In the genomic region with DNA sequence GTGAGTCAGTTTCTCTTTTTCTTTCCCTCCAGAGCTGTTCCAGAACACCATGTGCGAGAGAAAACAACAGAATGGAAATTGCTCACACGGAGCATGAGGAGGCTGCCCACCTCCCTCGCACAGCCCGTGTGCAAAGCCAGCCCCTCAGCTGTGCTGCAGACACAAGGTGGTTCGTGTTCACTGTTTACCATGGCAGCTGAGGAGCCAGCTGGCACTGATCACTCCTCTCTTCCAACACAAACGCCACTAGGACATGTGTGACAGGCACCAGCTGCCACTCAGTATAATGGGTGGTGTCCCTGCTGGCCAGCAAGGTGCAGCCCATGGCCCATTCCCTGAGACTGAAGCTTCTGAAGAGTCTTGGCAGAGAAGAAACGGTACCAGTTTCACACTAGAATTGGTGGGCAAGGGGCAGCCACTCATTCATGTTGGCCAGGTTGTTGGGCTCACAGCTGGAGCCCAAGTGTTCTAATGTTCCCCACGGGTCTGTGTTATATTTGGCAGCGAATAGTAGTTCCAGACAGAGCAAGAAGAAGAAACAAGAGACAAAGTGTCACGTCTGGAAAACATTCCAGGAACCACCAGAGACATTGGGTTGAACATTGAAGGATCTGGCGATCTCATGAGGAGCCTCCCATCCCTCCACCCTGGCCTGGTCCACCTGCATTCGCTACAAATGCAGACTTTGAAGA, we compare ENCODE assay signal across 10 mouse cellular contexts.
A peak's percentile ranks its signal among the peaks of the same experiment; 100 is the strongest.
DNase-seq lines count a peak whose midpoint lies in the region; ATAC-seq and TF ChIP-seq lines count a peak whose summit lies in the region.
"Had no signal": no experiment of that assay in that cellular context is flagged by ENCODE, and none has a peak within 500 bp of the region (broad histone marks: within the 10 kb centered on the region; RNA-seq: fewer than 3 reads in every experiment).

No protein-coding gene starts in this region.

- H3K9ac ChIP-seq in heart, adult 2 months (ENCODE audit: low read depth, low read length), result no peak overlapping the region
- no peak overlapping the region for H3K9ac ChIP-seq in heart, embryonic 12.5 days
- no peak overlapping the region for H3K9ac ChIP-seq in forebrain, embryonic 14.5 days (ENCODE audit: low read length)
- no peak overlapping the region for H3K9ac ChIP-seq in hindbrain, embryonic 16.5 days (ENCODE audit: low read depth, low read length)
- H3K9ac ChIP-seq: heart, embryonic 15.5 days had no signal

- intact Hi-C loops in heart, adult 2 months (cut with DNase I), result no loop called here
- intact Hi-C loops in left cerebral cortex, postnatal 4 days (cut with DNase I), result no loop called here

- H3K79me2 ChIP-seq in heart, adult 2 months (replicated peaks; ENCODE audit: control insufficient read depth, insufficient read depth, low read length), result no peaks in the 10 kb centered on the region

- H3K4me3 ChIP-seq in heart, adult 2 months, result no peak overlapping the region
- H3K4me3 ChIP-seq in heart, embryonic 12.5 days, result no peak overlapping the region
- H3K4me3 ChIP-seq in forebrain, embryonic 14.5 days (ENCODE audit: low read depth, low read length), result no peak overlapping the region
- no peak overlapping the region for H3K4me3 ChIP-seq in hindbrain, embryonic 16.5 days (ENCODE audit: low read length)
- H3K4me3 ChIP-seq: heart, embryonic 15.5 days had no signal

- no peaks in the 10 kb centered on the region for H3K4me1 ChIP-seq in heart, adult 2 months (ENCODE audit: control insufficient read depth, insufficient read depth, low read length)
- peaks cover 8% of the 10 kb centered on the region; the same call in 1 of the 2 replicates for H3K4me1 ChIP-seq in heart, embryonic 12.5 days (replicated peaks)
- H3K4me1 ChIP-seq in forebrain, embryonic 14.5 days (ENCODE audit: control insufficient read depth, insufficient read depth, low read length), result no peaks in the 10 kb centered on the region
- no peaks in the 10 kb centered on the region for H3K4me1 ChIP-seq in hindbrain, embryonic 16.5 days (ENCODE audit: control insufficient read depth, insufficient read depth, low read depth, low read length)
- H3K4me1 ChIP-seq: heart, embryonic 15.5 days had no signal

- no peak for TF ChIP-seq POLR2A in heart, adult 2 months (IDR thresholded peaks at IDR 0.05; ENCODE audit: insufficient read depth, low read depth, low read length)

- no peaks in the 10 kb centered on the region for H3K27me3 ChIP-seq in heart, adult 2 months (ENCODE audit: control insufficient read depth, insufficient read depth, low read length)
- no peaks in the 10 kb centered on the region for H3K27me3 ChIP-seq in heart, embryonic 12.5 days (replicated peaks)
- no peaks in the 10 kb centered on the region for H3K27me3 ChIP-seq in forebrain, embryonic 14.5 days (replicated peaks; ENCODE audit: control insufficient read depth, insufficient read depth, low read length)
- no peaks in the 10 kb centered on the region for H3K27me3 ChIP-seq in hindbrain, embryonic 16.5 days (replicated peaks; ENCODE audit: control insufficient read depth, insufficient read depth, low read length)
- H3K27me3 ChIP-seq: heart, embryonic 15.5 days had no signal

- TF ChIP-seq EP300 in heart, adult 2 months (IDR thresholded peaks at IDR 0.05; ENCODE audit: insufficient read depth, low read depth, low read length), result no peak

- peak; percentile 31 to 43 for DNase-seq in heart, adult 2 months
- DNase-seq in forebrain, embryonic 14.5 days (ENCODE audit: low spot score), result peak; percentile 78
- peak; percentile 80 for DNase-seq in left cerebral cortex, postnatal 4 days
- DNase-seq in thymus, adult 18-20 months, result no peak
- DNase-seq in embryo, embryonic 11 days, result no peak
- DNase-seq in natural killer cell, adult 2 months (ENCODE audit: low spot score in 2 of 2), result no peak
- DNase-seq: thymus, postnatal 14 days had no signal

- no peaks in the 10 kb centered on the region for H3K9me3 ChIP-seq in heart, embryonic 12.5 days (replicated peaks)
- no peaks in the 10 kb centered on the region for H3K9me3 ChIP-seq in forebrain, embryonic 14.5 days (replicated peaks; ENCODE audit: control insufficient read depth, low read length)
- no peaks in the 10 kb centered on the region for H3K9me3 ChIP-seq in hindbrain, embryonic 16.5 days (ENCODE audit: control insufficient read depth, low read length)
- H3K9me3 ChIP-seq: heart, embryonic 15.5 days had no signal

- ATAC-seq in heart, embryonic 12.5 days (ENCODE audit: insufficient number of reproducible peaks, low FRiP score), result no peak
- peak; percentile 96 for ATAC-seq in forebrain, embryonic 14.5 days
- peak; percentile 87 for ATAC-seq in hindbrain, embryonic 16.5 days

- 53% methylated on average over 12 of the region's 12 CpGs for WGBS in heart, adult 2 months
- WGBS in heart, embryonic 12.5 days, result 60% methylated on average over 12 of the region's 12 CpGs
- WGBS in forebrain, embryonic 14.5 days, result 62% methylated on average over 12 of the region's 12 CpGs
- WGBS in hindbrain, embryonic 16.5 days, result 49% methylated on average over 12 of the region's 12 CpGs

- no peak overlapping the region for H3K27ac ChIP-seq in heart, adult 2 months
- H3K27ac ChIP-seq in heart, embryonic 12.5 days (ENCODE audit: poor library complexity, severe bottlenecking), result no peak overlapping the region
- H3K27ac ChIP-seq in forebrain, embryonic 14.5 days (ENCODE audit: low read depth, low read length), result peak overlapping the region; percentile 36; the same call in 1 of the 2 replicates
- H3K27ac ChIP-seq in hindbrain, embryonic 16.5 days (ENCODE audit: low read depth, low read length), result no peak overlapping the region
- H3K27ac ChIP-seq: heart, embryonic 15.5 days had no signal

- TF ChIP-seq CTCF in heart, adult 2 months (IDR thresholded peaks at IDR 0.05), result no peak

- no peak overlapping the region for H3K4me2 ChIP-seq in heart, embryonic 12.5 days
- no peak overlapping the region for H3K4me2 ChIP-seq in forebrain, embryonic 14.5 days (ENCODE audit: low read length)
- no peak overlapping the region for H3K4me2 ChIP-seq in hindbrain, embryonic 16.5 days (ENCODE audit: low read length)
- H3K4me2 ChIP-seq: heart, embryonic 15.5 days had no signal

- no peaks in the 10 kb centered on the region for H3K36me3 ChIP-seq in heart, adult 2 months (ENCODE audit: control insufficient read depth, insufficient read depth, low read length)
- no peaks in the 10 kb centered on the region for H3K36me3 ChIP-seq in heart, embryonic 12.5 days
- H3K36me3 ChIP-seq in forebrain, embryonic 14.5 days (ENCODE audit: control insufficient read depth, insufficient read depth, low read length), result no peaks in the 10 kb centered on the region
- no peaks in the 10 kb centered on the region for H3K36me3 ChIP-seq in hindbrain, embryonic 16.5 days (ENCODE audit: control insufficient read depth, insufficient read depth, low read length)
- H3K36me3 ChIP-seq: heart, embryonic 15.5 days had no signal

Comparison
In these comparisons a context has a peak if more than half of its experiments do, and no peak if none do; other contexts are left out.
1. DNase-seq: peak in heart, adult 2 months (2 of 2), forebrain, embryonic 14.5 days (single experiment) and left cerebral cortex, postnatal 4 days (single experiment); none in thymus, adult 18-20 months (0 of 2), embryo, embryonic 11 days (single experiment) and natural killer cell, adult 2 months (0 of 2).